Mouse (Mus musculus): ENCODE data around the gene Klk1b8. TPM values are rescaled to one million over a fixed set of nuclear protein-coding genes. Genes with fewer than 3 reads are reported as not detected.
A peak's percentile ranks its signal among the peaks of the same experiment; 100 is the strongest.

Gene Klk1b8
- not detected in 2 replicates for polyA plus RNA-seq (2012; ENCODE audit: insufficient read depth, insufficient read length, missing spikeins)

DNA sequence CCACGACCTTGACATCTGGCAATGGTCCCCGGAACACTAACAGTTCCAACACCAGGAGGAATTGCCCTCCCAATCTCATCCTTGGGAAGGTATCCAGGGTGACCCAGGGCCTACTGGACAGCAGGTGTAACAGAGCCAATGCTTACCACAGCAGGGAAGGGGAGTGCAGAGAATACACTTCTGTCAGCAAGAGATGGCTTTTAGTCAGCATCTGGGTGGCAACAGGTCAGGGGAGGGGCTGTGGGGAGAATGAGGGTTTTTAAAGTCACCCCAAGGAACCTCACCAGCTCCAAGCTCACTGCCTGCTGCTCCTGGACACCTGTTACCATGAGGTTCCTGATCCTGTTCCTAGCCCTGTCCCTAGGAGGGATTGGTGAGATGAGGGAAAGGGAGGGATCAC is at the start of gene Klk1b8:
Klk1b8 (plus strand) TSS at position 301 of the 400 bp plus-strand sequence.
- Histone ChIP-seq H3K4me1 (ENCODE audit: control insufficient read depth, insufficient read depth, low read length) (peaks cover 3% of the 10 kb centered on the region; the same call in 1 of the 2 replicates), H3K27ac (ENCODE audit: insufficient read depth, low read depth, low read length) (no peak within 1 kb of the TSS), H3K4me3 (ENCODE audit: insufficient read depth, low read length) (no peak within 1 kb of the TSS)
- TF ChIP-seq POLR2A (IDR thresholded peaks at IDR 0.05; ENCODE audit: borderline replicate concordance, low read depth, low read length) (no peak), CTCF (IDR thresholded peaks at IDR 0.05; ENCODE audit: low read depth, low read length) (no peak)

DNA sequence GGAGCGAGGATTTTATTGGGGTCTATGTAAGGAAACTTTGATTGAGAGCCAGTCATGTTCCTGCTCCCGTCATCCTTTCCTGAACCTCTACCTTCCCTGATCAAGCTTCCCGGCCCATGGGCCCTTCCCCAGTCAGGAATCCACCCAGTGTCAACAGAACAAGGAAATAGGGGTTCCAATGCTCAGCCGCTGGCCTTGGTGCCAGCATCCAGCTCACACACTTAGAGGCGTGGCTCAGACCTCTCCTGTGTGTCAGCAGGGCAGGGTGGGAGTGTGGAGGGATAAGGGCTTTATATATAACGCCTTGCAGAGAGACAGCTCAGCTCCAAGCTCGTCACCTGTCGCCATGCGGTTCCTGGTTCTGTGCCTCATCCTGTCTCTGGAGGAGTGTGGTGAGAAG is 35.6 kb upstream of the Klk1b8 start:
- no peak overlapping the region for H3K27ac ChIP-seq (ENCODE audit: insufficient read depth, low read depth, low read length)
- no peak overlapping the region for H3K4me3 ChIP-seq (ENCODE audit: insufficient read depth, low read length)
- TF ChIP-seq POLR2A (IDR thresholded peaks at IDR 0.05; ENCODE audit: borderline replicate concordance, low read depth, low read length) = no peak
- TF ChIP-seq CTCF (IDR thresholded peaks at IDR 0.05; ENCODE audit: low read depth, low read length) = no peak
- H3K4me1 ChIP-seq (ENCODE audit: control insufficient read depth, insufficient read depth, low read length) = peaks cover 5% of the 10 kb centered on the region

DNA sequence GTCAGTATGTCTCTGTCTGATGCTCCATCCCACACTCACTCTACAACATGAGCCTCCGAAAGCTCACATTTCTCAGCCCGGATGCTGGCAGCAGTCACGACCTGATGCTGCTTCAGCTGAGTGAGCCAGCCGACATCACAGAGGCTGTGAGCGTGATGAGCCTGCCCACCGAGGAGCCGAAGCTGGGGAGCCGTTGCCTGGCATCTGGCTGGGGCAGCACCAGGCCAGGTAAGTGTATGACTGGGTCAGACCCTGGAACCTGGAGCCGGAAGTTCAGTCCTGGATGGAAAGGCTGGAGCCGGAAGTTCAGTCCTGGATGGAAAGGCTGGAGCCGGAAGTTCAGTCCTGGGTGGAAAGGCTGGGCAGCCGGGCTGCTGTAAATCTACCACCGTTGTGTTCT is 32.0 kb upstream of the Klk1b8 start:
- peaks cover 27% of the 10 kb centered on the region for H3K4me1 ChIP-seq (ENCODE audit: control insufficient read depth, insufficient read depth, low read length)
- H3K27ac ChIP-seq (ENCODE audit: insufficient read depth, low read depth, low read length) = no peak overlapping the region
- H3K4me3 ChIP-seq (ENCODE audit: insufficient read depth, low read length) = no peak overlapping the region
- TF ChIP-seq CTCF (IDR thresholded peaks at IDR 0.05; ENCODE audit: low read depth, low read length) (no peak), POLR2A (IDR thresholded peaks at IDR 0.05; ENCODE audit: borderline replicate concordance, low read depth, low read length) (no peak)

DNA sequence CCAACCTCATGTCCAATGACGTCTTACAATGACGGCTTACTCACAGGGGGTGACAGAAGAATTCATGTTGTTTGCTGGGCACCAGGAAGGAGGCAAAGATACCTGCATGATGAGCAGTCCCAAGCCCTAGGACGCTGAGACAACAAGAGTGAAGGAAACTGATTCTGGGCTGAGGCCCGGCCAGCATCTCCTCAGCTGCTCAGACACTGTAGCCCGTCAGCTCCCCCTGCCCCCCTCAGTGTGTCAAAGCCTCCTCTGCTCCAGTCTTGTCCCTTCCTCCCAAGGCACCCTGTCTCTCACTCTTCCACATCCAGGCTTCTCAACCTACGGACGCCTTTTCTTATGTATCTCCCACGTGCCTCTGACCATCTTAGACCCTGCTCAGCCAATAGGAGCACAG is 31.6 kb upstream of the Klk1b8 start:
- Histone ChIP-seq H3K27ac (ENCODE audit: insufficient read depth, low read depth, low read length) (no peak overlapping the region), H3K4me3 (ENCODE audit: insufficient read depth, low read length) (no peak overlapping the region), H3K4me1 (ENCODE audit: control insufficient read depth, insufficient read depth, low read length) (peaks cover 27% of the 10 kb centered on the region)
- TF ChIP-seq CTCF (IDR thresholded peaks at IDR 0.05; ENCODE audit: low read depth, low read length) (no peak), POLR2A (IDR thresholded peaks at IDR 0.05; ENCODE audit: borderline replicate concordance, low read depth, low read length) (no peak)

DNA sequence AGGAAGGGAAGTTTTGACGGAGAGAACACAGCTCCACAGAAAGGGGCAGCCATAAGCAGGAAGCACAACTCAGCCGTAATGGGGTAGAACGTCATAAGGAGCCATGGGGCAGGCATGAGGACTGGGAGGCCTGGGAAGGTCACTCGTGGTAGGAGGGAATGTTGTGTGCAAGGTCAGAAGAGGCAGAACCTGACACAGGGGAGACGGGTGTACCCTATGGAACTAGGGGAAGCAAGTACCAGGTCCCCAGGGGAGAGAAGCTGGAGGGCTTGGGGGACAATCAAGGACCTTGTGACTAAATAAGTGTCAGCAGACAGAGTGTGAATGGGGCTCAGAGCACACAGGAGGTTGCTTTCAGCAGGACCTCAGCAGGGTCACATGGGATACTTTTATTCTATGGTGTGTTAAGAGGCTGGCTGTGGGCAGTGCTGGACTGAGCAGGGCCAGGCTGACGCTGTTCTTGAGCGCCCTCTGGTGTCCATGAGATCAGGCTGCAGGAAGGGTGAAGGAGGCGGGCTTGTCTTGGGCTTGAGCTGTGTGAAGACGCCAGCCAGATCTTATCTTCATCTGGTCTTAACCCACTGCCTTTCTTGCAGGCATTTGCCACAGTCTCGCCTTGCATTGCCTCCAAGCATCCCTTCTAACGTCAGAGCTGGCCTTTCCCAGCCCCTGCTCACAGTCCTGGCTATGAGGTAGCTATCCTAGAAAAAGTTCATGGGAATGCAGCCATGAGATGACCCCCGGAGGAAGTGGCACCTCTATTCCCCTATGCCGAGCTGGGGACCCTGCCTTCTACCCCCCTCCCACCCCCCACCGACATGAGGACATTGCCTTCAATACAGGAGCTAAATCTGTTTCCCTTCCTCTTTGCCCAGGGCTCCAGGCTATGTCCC is 30.7 kb upstream of the Klk1b8 start:
- H3K27ac ChIP-seq (ENCODE audit: insufficient read depth, low read depth, low read length) = peak overlapping the region; percentile 79
- H3K4me1 ChIP-seq (ENCODE audit: control insufficient read depth, insufficient read depth, low read length) = peaks cover 27% of the 10 kb centered on the region
- TF ChIP-seq CTCF (IDR thresholded peaks at IDR 0.05; ENCODE audit: low read depth, low read length) (peak; percentile 58), POLR2A (IDR thresholded peaks at IDR 0.05; ENCODE audit: borderline replicate concordance, low read depth, low read length) (no peak)
- H3K4me3 ChIP-seq (ENCODE audit: insufficient read depth, low read length) = no peak overlapping the region

DNA sequence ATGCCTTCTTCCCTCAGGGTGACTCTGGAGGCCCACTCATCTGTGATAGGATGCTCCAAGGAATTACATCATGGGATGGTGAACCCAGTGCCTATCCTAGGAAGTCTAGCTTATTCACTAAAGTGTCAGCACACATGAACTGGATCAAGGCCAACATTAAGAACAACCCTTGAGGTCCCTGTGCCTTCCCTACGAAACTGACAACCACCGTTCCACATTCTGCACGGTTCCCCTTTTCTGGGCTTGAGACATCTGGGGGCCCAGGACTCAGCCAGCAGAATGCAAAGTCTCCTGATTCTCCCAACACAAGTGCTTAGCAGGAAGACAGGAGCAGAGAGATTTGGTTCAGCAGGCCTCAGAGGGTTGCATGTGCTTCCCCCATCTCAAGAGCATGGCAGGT is 29.9 kb upstream of the Klk1b8 start:
- TF ChIP-seq POLR2A (IDR thresholded peaks at IDR 0.05; ENCODE audit: borderline replicate concordance, low read depth, low read length) = no peak
- peak overlapping the region; percentile 93 for H3K27ac ChIP-seq (ENCODE audit: insufficient read depth, low read depth, low read length)
- peak overlapping the region; percentile 11; the same call in 1 of the 2 replicates for H3K4me3 ChIP-seq (ENCODE audit: insufficient read depth, low read length)
- peaks cover 27% of the 10 kb centered on the region for H3K4me1 ChIP-seq (ENCODE audit: control insufficient read depth, insufficient read depth, low read length)

DNA sequence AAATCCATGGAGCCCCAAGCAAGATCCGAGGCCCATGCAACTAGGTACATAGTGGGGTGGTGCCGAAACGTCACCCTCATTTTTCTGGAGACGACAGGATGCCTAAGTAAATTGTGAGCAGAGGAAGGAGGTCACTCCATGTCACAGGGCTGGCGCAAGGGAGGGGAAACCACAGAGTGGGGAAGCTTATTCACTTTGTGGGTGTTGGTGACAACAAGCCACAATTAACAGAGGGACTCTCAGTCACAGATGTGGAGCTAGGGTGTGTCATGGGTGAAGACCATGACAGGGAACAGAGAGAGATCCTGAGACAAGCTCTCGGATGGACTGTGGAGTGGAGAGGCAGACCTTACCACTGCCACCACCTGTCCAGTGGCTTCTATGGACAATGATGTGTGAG is 29.4 kb upstream of the Klk1b8 start:
- H3K4me3 ChIP-seq (ENCODE audit: insufficient read depth, low read length) = peak overlapping the region; percentile 11; the same call in 1 of the 2 replicates
- H3K4me1 ChIP-seq (ENCODE audit: control insufficient read depth, insufficient read depth, low read length) = peaks cover 27% of the 10 kb centered on the region
- TF ChIP-seq CTCF (IDR thresholded peaks at IDR 0.05; ENCODE audit: low read depth, low read length) = no peak
- TF ChIP-seq POLR2A (IDR thresholded peaks at IDR 0.05; ENCODE audit: borderline replicate concordance, low read depth, low read length) = no peak
- peak overlapping the region; percentile 93 for H3K27ac ChIP-seq (ENCODE audit: insufficient read depth, low read depth, low read length)

DNA sequence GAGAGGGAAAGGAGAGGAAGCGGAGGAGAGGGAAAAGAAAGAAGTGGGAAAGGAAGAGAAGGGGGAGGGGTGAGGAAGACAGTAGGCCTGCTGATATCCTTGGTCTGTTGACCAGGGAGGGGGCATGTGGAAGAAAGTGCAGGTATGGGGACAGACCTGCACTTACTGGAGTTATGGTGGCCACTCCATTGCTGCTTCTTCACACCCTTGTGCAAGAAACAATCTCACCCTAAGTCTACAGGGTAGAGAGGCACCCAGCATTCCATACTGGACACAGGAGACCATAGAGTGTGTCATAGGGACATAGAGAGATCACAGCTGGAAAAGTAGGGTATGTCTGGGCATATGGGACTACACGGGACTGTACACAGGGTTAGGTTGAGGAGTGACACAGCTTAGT is 28.5 kb upstream of the Klk1b8 start:
- H3K4me3 ChIP-seq (ENCODE audit: insufficient read depth, low read length) = no peak overlapping the region
- peaks cover 27% of the 10 kb centered on the region for H3K4me1 ChIP-seq (ENCODE audit: control insufficient read depth, insufficient read depth, low read length)
- H3K27ac ChIP-seq (ENCODE audit: insufficient read depth, low read depth, low read length) = no peak overlapping the region
- TF ChIP-seq POLR2A (IDR thresholded peaks at IDR 0.05; ENCODE audit: borderline replicate concordance, low read depth, low read length) (no peak), CTCF (IDR thresholded peaks at IDR 0.05; ENCODE audit: low read depth, low read length) (no peak)

DNA sequence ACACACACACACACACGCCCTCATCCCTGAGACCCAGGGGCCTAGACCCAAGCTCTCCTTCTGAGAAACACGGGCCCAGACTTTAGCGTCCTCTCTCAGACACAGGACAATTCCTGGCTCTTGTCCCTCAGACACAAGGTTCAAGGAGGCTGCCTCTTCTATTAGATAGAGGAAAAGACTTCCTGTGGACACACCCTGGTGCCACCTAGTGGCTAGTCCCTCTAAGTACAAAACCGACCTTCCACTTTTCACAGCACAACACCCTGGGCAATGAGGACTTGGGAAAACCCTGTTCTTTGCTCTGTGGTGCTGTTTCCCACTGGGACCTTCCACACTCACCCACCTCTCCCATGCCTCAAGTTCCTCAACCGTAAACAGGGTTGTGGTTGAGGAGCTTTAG is 24.5 kb upstream of the Klk1b8 start:
- peak; percentile 27; the same call in 1 of the 2 replicates for TF ChIP-seq CTCF (IDR thresholded peaks at IDR 0.05; ENCODE audit: low read depth, low read length)
- TF ChIP-seq POLR2A (IDR thresholded peaks at IDR 0.05; ENCODE audit: borderline replicate concordance, low read depth, low read length) = no peak
- Histone ChIP-seq H3K4me1 (ENCODE audit: control insufficient read depth, insufficient read depth, low read length) (peaks cover 13% of the 10 kb centered on the region), H3K27ac (ENCODE audit: insufficient read depth, low read depth, low read length) (no peak overlapping the region), H3K4me3 (ENCODE audit: insufficient read depth, low read length) (no peak overlapping the region)

DNA sequence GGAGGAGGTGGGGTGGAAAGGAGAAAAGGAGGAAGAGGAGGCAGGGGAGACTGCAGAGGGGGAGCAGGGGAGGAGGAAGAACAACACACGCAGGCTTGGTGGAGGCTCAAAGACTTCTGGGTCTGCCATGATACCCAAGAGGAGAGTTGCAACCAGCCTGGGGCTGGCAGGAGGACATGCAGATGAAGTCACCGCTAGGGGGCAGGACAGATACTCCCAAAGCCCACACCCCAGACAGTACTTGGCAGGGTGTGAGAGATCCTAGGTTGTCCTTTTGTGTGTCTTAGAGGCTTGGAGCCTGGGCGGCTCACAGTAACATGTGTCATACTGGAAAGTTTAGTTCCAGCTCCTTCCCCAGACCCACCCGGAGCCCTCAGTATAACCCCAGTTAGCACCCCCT is 21.9 kb upstream of the Klk1b8 start:
- Histone ChIP-seq H3K27ac (ENCODE audit: insufficient read depth, low read depth, low read length) (no peak overlapping the region), H3K4me1 (ENCODE audit: control insufficient read depth, insufficient read depth, low read length) (no peaks in the 10 kb centered on the region), H3K4me3 (ENCODE audit: insufficient read depth, low read length) (no peak overlapping the region)
- TF ChIP-seq CTCF (IDR thresholded peaks at IDR 0.05; ENCODE audit: low read depth, low read length) = peak; percentile 79
- TF ChIP-seq POLR2A (IDR thresholded peaks at IDR 0.05; ENCODE audit: borderline replicate concordance, low read depth, low read length) = no peak

Measured in bone marrow macrophage, adult 2 months (primary cell).